Mouse (Mus musculus) embryonic facial prominence, embryonic 11.5 days (tissue): ENCODE results near the gene Donson. TPM values are rescaled to one million over a fixed set of nuclear protein-coding genes. Genes with fewer than 3 reads are reported as not detected.

Experiments used
- ATAC-seq: fragments of 200-750 bp; cut with Nextera tagmentation; replicated peaks from 2 replicates; pipeline ENCODE4 v1.8.0; 2017; ENCODE audit warnings: low read depth; ENCODE audit not compliant: insufficient number of reproducible peaks, low FRiP score, low TSS enrichment
- DNase-seq: peaks from one replicate; pipeline ENCODE4 v3.0.0-alpha.2; 2015; ENCODE audit warnings: low spot score
- H3K27ac ChIP-seq: fragments of 300-500 bp; sonication (generic); replicated peaks from 2 replicates; pipeline ENCODE4 v1.5.1; 2014; ENCODE audit warnings: mild to moderate bottlenecking, low read depth, low read length, control low read depth
- H3K27me3 ChIP-seq: fragments of 300-500 bp; sonication (generic); 2 replicates; pipeline ENCODE4 v1.6.1; 2014; ENCODE audit warnings: mild to moderate bottlenecking, low read length, moderate library complexity, mixed read lengths; ENCODE audit not compliant: control insufficient read depth, insufficient read depth
- H3K36me3 ChIP-seq: fragments of 300-500 bp; sonication (generic); replicated peaks from 2 replicates; pipeline ENCODE4 v1.6.1; 2014; ENCODE audit warnings: low read depth, mild to moderate bottlenecking, low read length, moderate library complexity, mixed read lengths; ENCODE audit not compliant: control insufficient read depth, insufficient read depth
- H3K4me1 ChIP-seq: fragments of 300-500 bp; sonication (generic); 2 replicates; pipeline ENCODE4 v1.6.1; 2014; ENCODE audit warnings: low read length, mixed read lengths; ENCODE audit not compliant: control insufficient read depth, insufficient read depth
- H3K4me2 ChIP-seq: fragments of 300-500 bp; sonication (generic); 2 replicates; pipeline ENCODE4 v1.6.1; 2014; ENCODE audit warnings: low read depth, mild to moderate bottlenecking, control low read depth, low read length, moderate library complexity
- H3K4me3 ChIP-seq: fragments of 300-500 bp; sonication (generic); 2 replicates; pipeline ENCODE4 v1.5.1; 2014; ENCODE audit warnings: low read depth, low read length, control low read depth
- H3K9ac ChIP-seq: fragments of 300-500 bp; sonication (generic); replicated peaks from 2 replicates; pipeline ENCODE4 v1.6.1; 2014; ENCODE audit warnings: mild to moderate bottlenecking, control low read depth, low read length
- H3K9me3 ChIP-seq: fragments of 300-500 bp; sonication (generic); replicated peaks from 2 replicates; pipeline ENCODE4 v1.6.1; 2016; ENCODE audit warnings: mild to moderate bottlenecking, low read length, inconsistent platforms, mixed read lengths; ENCODE audit not compliant: control insufficient read depth
- WGBS: fragments of 180-500 bp; shearing (Covaris S2); extraction: QIAGEN DNeasy Blood & Tissue Kit; methylation state at CpG from one replicate; pipeline ENCODE4 v1.1.7; 2014; 5-methylcytosine and 5-hydroxymethylcytosine counted together
- polyA plus RNA-seq: library from polyadenylated mRNA; unstranded; fragments of >200 nt; fragmentation: Nextera tagmentation; extraction: Ambion mirVana; gene quantifications from 2 replicates; pipeline ENCODE4 v1.2.1, GENCODE M21; 2014

Donson gene
- polyA plus RNA-seq, 1 experiment from 2014 or later, result 36.7 TPM

GRCm38 (mm10) chr16:91632940-91633339 is 55.6 kb downstream of the Donson start:
- Histone ChIP-seq H3K27ac (no peak overlapping the region), H3K36me3 (peaks cover 12% of the 10 kb centered on the region), H3K9ac (no peak overlapping the region), H3K4me2 (no peak overlapping the region), H3K4me3 (no peak overlapping the region), H3K27me3 (no peaks in the 10 kb centered on the region), H3K4me1 (no peaks in the 10 kb centered on the region), H3K9me3 (no peaks in the 10 kb centered on the region)
- whole genome bisulfite sequencing, result 96% methylated on average over 7 of the region's 7 CpGs
- DNase-seq (no peak), ATAC-seq (no peak)

DNA sequence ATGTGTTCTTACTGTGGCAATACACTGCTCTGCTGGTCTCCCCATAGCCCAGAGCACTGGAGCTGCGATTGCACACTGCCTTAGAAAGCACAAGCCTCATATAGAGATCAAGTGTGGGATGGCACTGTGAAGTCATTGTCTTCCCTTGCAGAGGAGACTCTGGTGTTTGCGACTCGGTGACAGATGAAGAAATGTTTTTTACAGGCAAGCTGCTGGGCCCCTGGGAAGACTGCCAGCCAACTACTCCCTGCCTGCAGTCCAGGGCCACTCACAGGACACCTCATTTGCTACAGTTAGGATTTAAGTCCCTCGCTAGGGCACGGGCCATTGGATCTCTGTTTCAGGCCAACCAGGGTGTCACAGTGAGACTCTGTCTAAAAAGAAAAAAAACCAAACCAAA is 56.1 kb downstream of the Donson start:
- ATAC-seq, result no peak
- no peaks in the 10 kb centered on the region for H3K9me3 ChIP-seq

DNA sequence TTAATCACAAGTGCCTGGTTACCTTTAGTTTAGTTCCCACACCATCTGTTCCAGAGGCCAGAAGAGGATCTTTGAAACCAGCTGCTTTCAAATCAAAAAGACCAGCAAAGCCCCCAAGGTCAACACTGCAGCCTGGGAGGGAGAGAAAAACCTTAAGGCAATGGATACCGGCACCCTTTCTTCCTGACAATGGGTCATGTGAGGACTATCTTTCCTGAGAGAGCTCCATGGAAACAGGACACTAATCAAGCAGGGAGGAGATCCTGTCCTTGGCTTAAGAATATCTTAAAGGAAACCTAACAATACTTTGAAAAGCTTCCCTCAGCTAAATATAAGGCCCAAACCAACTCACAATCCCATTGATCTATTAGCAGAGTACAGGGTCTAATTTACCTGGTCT is 58.0 kb downstream of the Donson start:
- Histone ChIP-seq H3K36me3 (peaks cover 6% of the 10 kb centered on the region), H3K27me3 (no peaks in the 10 kb centered on the region), H3K9me3 (no peaks in the 10 kb centered on the region), H3K27ac (no peak overlapping the region), H3K4me2 (no peak overlapping the region), H3K4me1 (no peaks in the 10 kb centered on the region), H3K4me3 (no peak overlapping the region), H3K9ac (no peak overlapping the region)
- ATAC-seq, result no peak
- WGBS, result 78% methylated on average over 1 of the region's 1 CpGs
- no peak for DNase-seq

More for the DNA sequence above, 56.1 kb downstream of the Donson start:
- Histone ChIP-seq H3K36me3 (peaks cover 12% of the 10 kb centered on the region), H3K4me3 (no peak overlapping the region), H3K4me2 (no peak overlapping the region), H3K27ac (no peak overlapping the region), H3K4me1 (no peaks in the 10 kb centered on the region), H3K27me3 (no peaks in the 10 kb centered on the region), H3K9ac (no peak overlapping the region)
- no peak for DNase-seq
- 93% methylated on average over 5 of the region's 5 CpGs for WGBS

- Histone ChIP-seq H3K4me1 (no peaks in the 10 kb centered on the region), H3K4me2 (no peak overlapping the region), H3K9me3 (no peaks in the 10 kb centered on the region), H3K36me3 (peaks cover 6% of the 10 kb centered on the region), H3K4me3 (no peak overlapping the region), H3K27me3 (no peaks in the 10 kb centered on the region), H3K9ac (no peak overlapping the region), H3K27ac (no peak overlapping the region)
- 92% methylated on average over 4 of the region's 4 CpGs for WGBS
- no peak for ATAC-seq
- DNase-seq, result no peak
These were observed 58.8 kb downstream of the Donson start for GRCm38 (mm10) chr16:91629749-91630148.

DNA sequence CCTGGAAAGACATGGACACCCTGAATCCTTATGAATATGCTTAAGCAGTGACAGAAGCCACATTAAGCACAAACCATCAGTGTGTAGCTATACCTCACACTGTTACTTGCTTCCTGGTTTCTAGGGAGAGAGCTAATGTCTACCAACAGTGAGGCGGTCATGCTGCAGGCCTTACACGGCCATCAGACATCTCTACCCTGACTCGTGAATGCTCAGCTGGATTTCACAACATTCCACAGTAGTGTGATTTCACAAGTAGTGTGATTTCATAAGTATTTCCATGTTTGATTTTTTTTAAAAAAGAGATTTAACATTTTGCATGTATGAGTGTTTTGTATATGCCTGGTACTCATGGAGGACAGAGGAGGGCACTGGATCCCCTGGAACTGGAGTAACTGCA is 59.9 kb downstream of the Donson start:
- Histone ChIP-seq H3K4me2 (no peak overlapping the region), H3K27me3 (no peaks in the 10 kb centered on the region), H3K9ac (no peak overlapping the region), H3K36me3 (peaks cover 8% of the 10 kb centered on the region), H3K4me3 (no peak overlapping the region), H3K9me3 (no peaks in the 10 kb centered on the region), H3K4me1 (no peaks in the 10 kb centered on the region), H3K27ac (no peak overlapping the region)
- DNase-seq (no peak), ATAC-seq (no peak)
- 93% methylated on average over 3 of the region's 3 CpGs for WGBS

DNA sequence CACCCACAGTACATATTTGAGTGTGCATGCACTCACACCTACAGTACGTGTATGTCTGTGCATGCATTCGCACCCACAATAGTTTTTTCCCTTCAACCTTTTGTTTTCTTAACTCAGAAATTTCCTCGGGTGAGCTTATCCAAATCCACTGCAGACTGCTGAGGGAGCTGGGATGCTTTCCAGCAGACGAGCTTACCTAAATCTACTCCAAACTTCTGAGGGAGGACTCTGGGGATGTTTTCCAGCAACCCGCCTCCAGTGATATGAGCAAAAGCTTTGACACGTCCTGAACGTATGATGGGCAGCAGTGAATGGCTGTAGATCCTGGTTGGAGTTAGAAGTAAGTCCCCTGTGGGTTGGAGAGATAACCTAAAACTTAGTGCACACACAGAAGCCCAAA is 60.7 kb downstream of the Donson start:
- H3K4me2 ChIP-seq, result no peak overlapping the region
- no peaks in the 10 kb centered on the region for H3K9me3 ChIP-seq
- H3K4me3 ChIP-seq, result no peak overlapping the region
- H3K27ac ChIP-seq, result no peak overlapping the region
- 87% methylated on average over 7 of the region's 7 CpGs for WGBS
- H3K9ac ChIP-seq, result no peak overlapping the region
- no peaks in the 10 kb centered on the region for H3K27me3 ChIP-seq
- ATAC-seq, result no peak
- DNase-seq, result no peak
- no peaks in the 10 kb centered on the region for H3K4me1 ChIP-seq
- peaks cover 10% of the 10 kb centered on the region for H3K36me3 ChIP-seq

Other genes with a start within 250 kb of the Donson start
- 51.5 and 57.4 TPM in 2 replicates for gene Ifnar1, start 203.5 kb downstream of the Donson start, polyA plus RNA-seq
- 40.4 and 41.4 TPM in 2 replicates for gene Ifngr2, start 141.7 kb downstream of the Donson start, polyA plus RNA-seq
- 39.8 and 41.6 TPM in 2 replicates for gene Tmem50b, start 91.0 kb downstream of the Donson start, polyA plus RNA-seq
- 3.5 and 4.7 TPM in 2 replicates for gene Dnajc28, start 69.7 kb downstream of the Donson start, polyA plus RNA-seq
- gene Gart, start 41.8 kb downstream of the Donson start, polyA plus RNA-seq, result 113 and 117 TPM in 2 replicates
- 135 and 143 TPM in 2 replicates for gene Son, start 41.3 kb downstream of the Donson start, polyA plus RNA-seq
- 66.7 and 76.4 TPM in 2 replicates for gene Cryzl1, start 40.2 kb upstream of the Donson start, polyA plus RNA-seq
- 36.5 and 40.1 TPM in 2 replicates for gene Itsn1, start 40.5 kb upstream of the Donson start, polyA plus RNA-seq